Mouse (Mus musculus) lung, postnatal 4 days (tissue): Measurements from ENCODE around the gene Mtif3.
A peak's percentile ranks its signal among the peaks of the same experiment; 100 is the strongest.

Experiments
- DNase-seq, 2 experiments: peaks; one replicate each; pipeline ENCODE4 v3.0.0; 2021

Mtif3 gene

DNA sequence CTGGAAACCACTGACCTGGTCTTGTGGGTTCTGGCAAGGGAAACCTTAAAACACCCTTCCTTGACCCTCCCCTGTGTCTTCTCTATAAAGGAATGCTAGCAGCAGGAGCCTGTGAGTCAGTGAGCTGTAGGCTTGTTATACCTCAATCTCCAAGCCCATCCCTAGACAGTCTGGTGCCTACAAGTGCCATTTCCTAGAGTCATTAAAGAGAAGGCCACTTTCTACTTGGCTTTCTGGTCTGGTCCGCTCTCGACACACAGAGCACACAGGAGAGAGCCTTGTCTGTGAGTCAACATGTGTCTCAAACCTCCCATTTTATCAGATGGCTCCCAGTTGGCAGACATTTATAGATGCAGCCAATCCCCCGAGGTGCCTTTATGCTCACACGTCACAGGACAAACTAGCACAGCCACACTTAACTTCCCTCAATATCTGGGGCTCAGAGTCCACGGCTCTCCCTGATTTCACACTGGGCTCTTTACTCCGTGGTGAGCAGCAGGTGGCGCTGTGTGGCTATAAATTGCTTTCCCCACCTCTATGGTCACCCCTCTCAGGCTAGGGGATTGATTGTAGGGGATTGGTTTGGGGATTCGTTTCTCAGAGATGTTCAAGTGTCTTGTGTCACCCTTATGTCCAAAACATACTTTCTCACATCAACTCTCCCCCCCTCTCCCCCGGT, 49.4 kb downstream of the Mtif3 start:
- peak; percentile 57 to 71 for DNase-seq

DNA sequence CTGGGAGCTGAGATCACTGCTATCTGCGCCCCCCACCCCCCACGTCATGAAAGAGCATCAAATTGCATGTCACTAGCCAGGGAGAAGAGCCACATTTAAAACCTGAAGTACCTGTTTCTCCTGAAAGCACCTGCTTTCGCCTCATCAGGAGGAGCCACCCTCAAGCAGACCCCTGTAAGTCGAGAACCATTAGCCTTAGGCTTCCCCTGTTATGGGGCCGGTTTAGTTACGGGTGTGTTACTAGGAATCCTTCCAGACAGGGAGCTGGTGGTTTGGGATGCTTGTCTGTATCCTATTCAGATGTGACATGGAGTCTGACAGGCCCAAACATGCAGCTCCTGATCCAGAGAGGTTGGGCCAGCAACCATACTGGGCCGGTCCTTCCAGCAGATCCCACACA, 50.2 kb downstream of the Mtif3 start:
- DNase-seq = no peak

DNA sequence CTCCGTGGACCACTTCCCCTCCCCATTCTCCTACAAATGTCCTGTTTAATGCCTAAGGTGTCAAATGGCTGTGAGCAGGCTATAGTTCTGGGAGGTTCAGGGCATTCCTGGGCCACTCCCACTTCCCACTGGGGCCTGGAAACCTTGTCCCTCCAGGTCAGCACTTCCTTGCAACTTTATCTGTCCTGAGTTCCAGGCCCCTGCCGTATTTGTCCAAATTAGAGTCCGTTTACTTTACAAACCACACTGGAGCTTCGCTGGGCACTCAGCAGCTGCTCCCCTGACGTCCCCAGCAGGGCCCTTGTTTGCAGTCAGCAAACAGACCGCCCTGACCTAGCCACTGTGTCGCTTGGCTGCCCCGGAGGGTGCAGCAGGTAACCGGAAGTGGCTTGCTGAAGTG, 51.4 kb downstream of the Mtif3 start:
- DNase-seq = peak; percentile 30 to 65

DNA sequence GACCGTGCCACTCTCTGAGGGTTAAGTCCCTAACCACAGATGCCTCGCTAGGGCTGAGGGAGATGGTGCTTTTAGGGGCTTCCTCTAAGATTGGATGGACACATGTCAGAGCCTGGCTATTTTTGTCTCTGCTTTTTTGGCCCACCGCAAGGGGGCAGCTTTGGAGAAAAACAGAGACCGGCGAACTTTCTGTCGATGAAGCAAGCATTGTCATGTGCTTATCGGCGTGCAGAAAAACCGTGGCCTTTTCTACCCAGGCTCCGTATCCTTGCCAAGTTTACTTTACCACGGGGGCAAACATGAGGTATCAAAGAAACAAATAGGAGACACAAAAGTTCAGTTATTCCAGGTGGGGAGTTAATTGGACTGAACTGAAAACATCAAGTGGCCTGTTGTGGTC, 55.0 kb downstream of the Mtif3 start:
- DNase-seq = no peak

DNA sequence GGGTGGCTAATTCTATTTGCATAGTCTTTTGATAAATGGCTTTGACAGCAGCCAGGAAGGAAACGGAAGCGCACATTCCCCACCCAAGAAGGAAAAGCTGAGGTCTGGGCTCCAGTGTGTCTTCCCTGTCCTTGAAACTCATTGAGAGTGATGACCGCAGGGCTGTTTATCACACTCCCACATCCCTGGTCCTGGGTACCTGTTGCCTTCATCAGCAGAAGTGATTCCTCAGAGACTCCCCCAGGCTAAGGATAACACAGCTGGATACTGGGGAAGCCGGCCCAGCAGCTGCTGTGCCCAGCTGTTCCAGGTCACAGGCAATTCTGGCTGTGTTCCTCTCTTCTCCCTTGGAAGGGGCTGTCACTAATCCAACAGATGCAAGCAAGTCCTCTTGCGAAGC, 56.1 kb downstream of the Mtif3 start:
- DNase-seq = peak in 1 of 2 experiments; percentile 41

DNA sequence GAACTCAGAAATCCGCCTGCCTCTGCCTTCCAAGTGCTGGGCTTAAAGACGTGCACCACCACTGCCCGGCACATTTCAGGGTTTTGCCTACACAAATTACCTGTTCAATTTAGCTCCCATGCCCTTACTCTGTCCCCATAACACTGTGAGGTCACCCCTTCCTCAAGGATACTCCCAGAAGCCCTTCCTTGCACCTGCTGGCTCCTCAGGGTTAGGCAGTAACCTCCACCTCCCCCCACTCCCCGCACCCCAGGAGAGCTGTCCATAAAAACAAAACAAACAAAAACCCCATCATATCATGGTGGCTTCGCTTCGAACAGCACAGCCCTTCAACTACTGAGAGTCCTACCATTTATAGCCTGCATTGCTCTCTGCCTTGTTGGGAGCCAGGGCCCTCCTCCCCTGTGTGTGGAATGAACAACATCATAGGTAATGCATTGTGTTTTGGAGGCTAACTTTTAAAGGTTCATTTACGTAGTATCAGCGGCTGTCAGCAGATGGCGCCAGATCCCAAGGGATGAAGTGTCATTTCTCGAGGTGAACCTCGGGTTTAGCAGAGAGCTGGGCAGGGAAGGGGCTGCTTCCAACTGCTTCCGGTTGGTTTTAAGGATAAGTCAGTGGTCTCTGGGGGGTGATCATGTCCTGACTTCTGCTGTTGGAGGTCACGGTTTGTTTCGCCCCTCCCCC, 58.0 kb downstream of the Mtif3 start:
- DNase-seq = peak; percentile 50 to 83

DNA sequence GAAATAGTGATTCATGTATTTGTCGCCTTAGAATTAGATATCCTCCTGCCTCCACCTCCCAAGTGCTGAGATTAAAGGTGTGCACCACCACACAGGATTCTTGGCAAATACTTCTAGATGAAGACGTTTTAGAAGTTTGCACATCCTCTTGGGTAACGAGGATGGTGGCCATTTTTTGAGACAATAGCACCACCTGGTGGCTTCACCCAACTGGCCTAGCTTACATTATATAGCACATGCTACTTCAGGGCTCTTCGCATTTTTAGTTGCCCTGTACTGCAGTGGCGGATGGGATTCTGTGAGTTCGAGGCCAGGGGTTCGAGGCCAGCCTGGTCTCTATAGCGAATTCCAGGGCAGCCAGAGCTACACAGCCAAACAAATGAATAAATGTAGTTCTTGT, 59.2 kb downstream of the Mtif3 start:
- peak; percentile 57 to 85 for DNase-seq
